Mouse (Mus musculus): ENCODE results near the gene 4930523C07Rik.

Gene 4930523C07Rik

GRCm38 (mm10) chr1:160045056-160045715 lies 1.0 kb downstream of the 4930523C07Rik start:
- in situ Hi-C loops (cut with MboI, MseI), result loop anchor here (10.0 kb wide), 1 partner anchor 990 kb away; the partner anchor contains the start of gene Zbtb37

- in situ Hi-C loops (cut with MboI, MseI), result loop anchor here (10.0 kb wide), 1 partner anchor 989 kb away; the partner anchor contains the start of gene Zbtb37
Measured at GRCm38 (mm10) chr1:160045971-160046370, 1.8 kb downstream of the 4930523C07Rik start.

GRCm38 (mm10) chr1:160046786-160047185 lies 2.6 kb downstream of the 4930523C07Rik start:
- in situ Hi-C loops (cut with MboI, MseI), result loop anchor here (10.0 kb wide), 1 partner anchor 988 kb away; the partner anchor contains the start of gene Zbtb37

GRCm38 (mm10) chr1:160047481-160047931 lies 3.3 kb downstream of the 4930523C07Rik start:
- in situ Hi-C loops (cut with MboI, MseI), result loop anchor here (10.0 kb wide), 1 partner anchor 987 kb away; the partner anchor contains the start of gene Zbtb37

- in situ Hi-C loops (cut with MboI, MseI), result loop anchor here (10.0 kb wide), 1 partner anchor 985 kb away; the partner anchor contains the start of gene Zbtb37
Measured at GRCm38 (mm10) chr1:160049131-160049880, 5.1 kb downstream of the 4930523C07Rik start.

GRCm38 (mm10) chr1:160050898-160051297 lies 6.7 kb downstream of the 4930523C07Rik start:
- in situ Hi-C loops (cut with MboI, MseI), result loop anchor here (10.0 kb wide), 1 partner anchor 1284 kb away; no protein-coding TSS in a partner anchor

GRCm38 (mm10) chr1:160052556-160053315 lies 8.6 kb downstream of the 4930523C07Rik start:
- in situ Hi-C loops (cut with MboI, MseI), result loop anchor here (10.0 kb wide), 1 partner anchor 1282 kb away; no protein-coding TSS in a partner anchor

- in situ Hi-C loops (cut with MboI, MseI), result loop anchor here (10.0 kb wide), 1 partner anchor 1281 kb away; no protein-coding TSS in a partner anchor
Measured at GRCm38 (mm10) chr1:160053510-160054305, 9.5 kb downstream of the 4930523C07Rik start.

GRCm38 (mm10) chr1:160054366-160055078 lies 10.3 kb downstream of the 4930523C07Rik start:
- in situ Hi-C loops (cut with MboI, MseI), result loop anchor here (10.0 kb wide), 1 partner anchor 1280 kb away; no protein-coding TSS in a partner anchor

- in situ Hi-C loops (cut with MboI, MseI), result loop anchor here (10.0 kb wide), 1 partner anchor 1277 kb away; no protein-coding TSS in a partner anchor
Measured at GRCm38 (mm10) chr1:160057657-160058056, 13.5 kb downstream of the 4930523C07Rik start.

GRCm38 (mm10) chr1:160059908-160060307 lies 15.7 kb downstream of the 4930523C07Rik start:
- in situ Hi-C loops (cut with MboI, MseI), result loop anchor here (5.0 to 10.0 kb wide), 2 partner anchors 153 to 1275 kb away; no protein-coding TSS in a partner anchor

- in situ Hi-C loops (cut with MboI, MseI), result loop anchor here (5.0 kb wide), 1 partner anchor 153 kb away; no protein-coding TSS in a partner anchor
Measured at GRCm38 (mm10) chr1:160060542-160060941, 16.4 kb downstream of the 4930523C07Rik start.

- in situ Hi-C loops (cut with MboI, MseI), result loop anchor here (5.0 kb wide), 1 partner anchor 154 kb away; no protein-coding TSS in a partner anchor
Measured at GRCm38 (mm10) chr1:160061321-160061720, 17.1 kb downstream of the 4930523C07Rik start.

- in situ Hi-C loops (cut with MboI, MseI), result loop anchor here (5.0 kb wide), 1 partner anchor 155 kb away; no protein-coding TSS in a partner anchor
Measured at GRCm38 (mm10) chr1:160061725-160062366, 17.7 kb downstream of the 4930523C07Rik start.

GRCm38 (mm10) chr1:160064547-160065144 lies 20.5 kb downstream of the 4930523C07Rik start:
- in situ Hi-C loops (cut with MboI, MseI), result loop anchor here (5.0 kb wide), 1 partner anchor 157 kb away; no protein-coding TSS in a partner anchor

GRCm38 (mm10) chr1:160078882-160079661 lies 34.9 kb downstream of the 4930523C07Rik start:
- in situ Hi-C loops (cut with MboI, MseI), result no loop called here

GRCm38 (mm10) chr1:160080800-160081436 lies 36.7 kb downstream of the 4930523C07Rik start:
- in situ Hi-C loops (cut with MboI, MseI), result loop anchor here (10.0 kb wide), 1 partner anchor 406 kb away; no protein-coding TSS in a partner anchor
